Mouse (Mus musculus) embryonic fibroblast, embryonic 13.5 days (primary cell): ENCODE measurements around the gene Arhgef38. TPM values are rescaled to one million over a fixed set of nuclear protein-coding genes. Genes with fewer than 3 reads are reported as not detected.

Experiments used
- H3K27ac ChIP-seq: 2 replicates; pipeline ENCODE4 v1.5.1; 2012; ENCODE audit warnings: low read length, control low read depth, inconsistent platforms; ENCODE audit not compliant: insufficient read depth
- H3K4me1 ChIP-seq: 2 replicates; pipeline ENCODE4 v1.6.1; 2011; ENCODE audit warnings: low read length; ENCODE audit not compliant: control insufficient read depth, insufficient read depth
- H3K4me3 ChIP-seq: 2 replicates; pipeline ENCODE4 v1.5.1; 2011; ENCODE audit warnings: mild to moderate bottlenecking, control low read depth, low read length; ENCODE audit not compliant: insufficient read depth
- CTCF ChIP-seq: IDR thresholded peaks from 2 replicates; pipeline ENCODE4 v1.5.1; 2011; ENCODE audit warnings: mild to moderate bottlenecking, control low read depth, low read length, moderate library complexity, borderline replicate concordance; ENCODE audit not compliant: insufficient read depth
- POLR2A ChIP-seq: IDR thresholded peaks from 2 replicates; pipeline ENCODE4 v1.6.1; 2011; ENCODE audit warnings: low read depth, mild to moderate bottlenecking, control low read depth, low read length, moderate library complexity
- polyA plus RNA-seq: library from polyadenylated mRNA; stranded (reverse); fragments of >200 nt; gene quantifications from 2 replicates; pipeline ENCODE4 v1.2.4, GENCODE M21; 2011; ENCODE audit warnings: low read depth; ENCODE audit not compliant: missing spikeins, insufficient read length

Gene Arhgef38
- polyA plus RNA-seq, 1 experiment: not detected

- Histone ChIP-seq H3K4me1 (no peaks in the 10 kb centered on the region), H3K4me3 (no peak overlapping the region), H3K27ac (no peak overlapping the region)
- TF ChIP-seq CTCF: no peak
- no peak for TF ChIP-seq POLR2A
Observed at GRCm38 (mm10) chr3:133169737-133170136, 65.0 kb downstream of the Arhgef38 start.

- no peak overlapping the region for H3K27ac ChIP-seq
- H3K4me1 ChIP-seq: no peaks in the 10 kb centered on the region
- H3K4me3 ChIP-seq: no peak overlapping the region
- TF ChIP-seq CTCF (no peak), POLR2A (no peak)
Observed at GRCm38 (mm10) chr3:133167550-133167949, 67.2 kb downstream of the Arhgef38 start.

GRCm38 (mm10) chr3:133165130-133165529 lies 69.6 kb downstream of the Arhgef38 start:
- no peaks in the 10 kb centered on the region for H3K4me1 ChIP-seq
- H3K4me3 ChIP-seq: no peak overlapping the region
- no peak overlapping the region for H3K27ac ChIP-seq
- TF ChIP-seq POLR2A: no peak
- no peak for TF ChIP-seq CTCF

GRCm38 (mm10) chr3:133163913-133164406 lies 70.8 kb downstream of the Arhgef38 start:
- H3K27ac ChIP-seq: no peak overlapping the region
- H3K4me1 ChIP-seq: no peaks in the 10 kb centered on the region
- no peak overlapping the region for H3K4me3 ChIP-seq
- TF ChIP-seq POLR2A: no peak
- TF ChIP-seq CTCF: no peak

GRCm38 (mm10) chr3:133163174-133163573 lies 71.6 kb downstream of the Arhgef38 start:
- H3K4me3 ChIP-seq: no peak overlapping the region
- no peak for TF ChIP-seq CTCF
- no peak for TF ChIP-seq POLR2A
- no peaks in the 10 kb centered on the region for H3K4me1 ChIP-seq
- H3K27ac ChIP-seq: no peak overlapping the region

- Histone ChIP-seq H3K27ac (no peak overlapping the region), H3K4me3 (no peak overlapping the region)
- TF ChIP-seq CTCF (no peak), POLR2A (no peak)
Observed at GRCm38 (mm10) chr3:133161407-133161806, 73.3 kb downstream of the Arhgef38 start.

GRCm38 (mm10) chr3:133158260-133158659 lies 76.5 kb downstream of the Arhgef38 start:
- no peak for TF ChIP-seq CTCF
- TF ChIP-seq POLR2A: no peak
- H3K27ac ChIP-seq: no peak overlapping the region
- no peak overlapping the region for H3K4me3 ChIP-seq
- H3K4me1 ChIP-seq: no peaks in the 10 kb centered on the region

More at GRCm38 (mm10) chr3:133161407-133161806, 73.3 kb downstream of the Arhgef38 start:
- no peaks in the 10 kb centered on the region for H3K4me1 ChIP-seq

- no peak for TF ChIP-seq CTCF
- TF ChIP-seq POLR2A: no peak
- Histone ChIP-seq H3K4me1 (no peaks in the 10 kb centered on the region), H3K27ac (no peak overlapping the region), H3K4me3 (no peak overlapping the region)
Observed at GRCm38 (mm10) chr3:133154683-133155082, 80.1 kb downstream of the Arhgef38 start.

GRCm38 (mm10) chr3:133153629-133154028 lies 81.1 kb downstream of the Arhgef38 start:
- no peak overlapping the region for H3K27ac ChIP-seq

GRCm38 (mm10) chr3:133152831-133153230 lies 81.9 kb downstream of the Arhgef38 start:
- Histone ChIP-seq H3K27ac (no peak overlapping the region), H3K4me3 (no peak overlapping the region), H3K4me1 (no peaks in the 10 kb centered on the region)
- TF ChIP-seq POLR2A (no peak), CTCF (no peak)

More at GRCm38 (mm10) chr3:133153629-133154028, 81.1 kb downstream of the Arhgef38 start:
- Histone ChIP-seq H3K4me1 (no peaks in the 10 kb centered on the region), H3K4me3 (no peak overlapping the region)
- TF ChIP-seq POLR2A (no peak), CTCF (no peak)
